ENCODE assay signal across 11 mouse cellular contexts in the genomic region with DNA sequence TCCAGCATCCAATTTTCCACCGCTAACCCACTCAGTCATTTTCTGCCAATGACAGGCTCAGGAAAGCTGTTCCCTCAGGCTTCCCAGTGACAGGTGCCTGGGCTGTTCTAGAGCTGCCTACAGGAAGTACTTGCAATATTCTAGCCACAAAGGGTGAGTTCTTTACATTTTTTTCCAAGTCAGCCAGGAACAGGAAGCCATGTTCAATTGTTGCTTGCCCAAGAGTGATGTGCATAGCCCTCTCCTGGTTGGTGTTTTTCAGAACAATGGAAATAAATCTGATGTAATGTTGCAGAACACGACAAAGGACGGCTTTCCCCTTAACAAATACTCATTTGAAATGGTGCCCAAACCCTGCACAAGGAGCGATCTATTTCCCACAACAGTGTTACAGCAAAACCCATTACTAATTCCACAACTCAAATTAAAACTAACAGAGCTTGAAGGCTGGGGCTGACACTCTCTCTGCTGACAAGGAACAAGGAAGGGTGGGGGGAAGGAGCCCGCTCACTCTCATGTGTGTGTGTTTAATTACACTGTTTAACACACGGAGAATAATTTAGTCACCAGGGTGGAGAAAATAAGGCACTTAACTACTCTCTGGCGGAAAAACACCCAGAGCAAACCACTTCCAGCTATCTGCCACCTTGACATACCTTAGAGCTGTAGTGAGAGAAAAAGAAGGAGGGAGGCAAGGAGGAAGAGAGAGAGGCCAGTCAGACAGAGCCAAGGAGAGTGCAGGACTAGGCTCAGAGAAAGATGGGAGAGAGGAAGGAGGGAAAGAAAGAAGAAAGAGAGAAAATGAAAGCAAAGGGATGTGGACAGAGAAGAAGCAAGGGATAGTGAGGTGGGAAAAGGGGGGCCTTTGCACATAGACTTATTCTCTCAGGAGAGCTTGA. TPM values are rescaled to one million over a fixed set of nuclear protein-coding genes. Genes with fewer than 3 reads are reported as not detected.
A peak's percentile ranks its signal among the peaks of the same experiment; 100 is the strongest.
DNase-seq lines count a peak whose midpoint lies in the region; ATAC-seq and TF ChIP-seq lines count a peak whose summit lies in the region.
"Had no signal": no experiment of that assay in that cellular context is flagged by ENCODE, and none has a peak within 500 bp of the region (broad histone marks: within the 10 kb centered on the region; RNA-seq: fewer than 3 reads in every experiment).

No protein-coding gene starts in this region.

- WGBS in kidney, adult 2 months, result 28% methylated on average over 7 of the region's 7 CpGs
- WGBS in embryonic facial prominence, embryonic 10.5 days, result 76% methylated on average over 7 of the region's 7 CpGs

- no peaks in the 10 kb centered on the region for H3K4me1 ChIP-seq in kidney, adult 2 months (ENCODE audit: control insufficient read depth, insufficient read depth, low read length)
- no peaks in the 10 kb centered on the region for H3K4me1 ChIP-seq in embryonic facial prominence, embryonic 10.5 days
- H3K4me1 ChIP-seq: limb, embryonic 13.5 days had no signal

- in situ Hi-C loops in Patski (cut with MboI; ENCODE audit: low pct_unique_long_range_greater_than_20kb), result no loop called here

- no peak overlapping the region for H3K27ac ChIP-seq in kidney, adult 2 months (ENCODE audit: insufficient read depth, low read depth, low read length)
- no peak overlapping the region for H3K27ac ChIP-seq in embryonic facial prominence, embryonic 10.5 days (replicated peaks)
- H3K27ac ChIP-seq: limb, embryonic 13.5 days had no signal

- POLR2A ChIA-PET in Patski (lab: Charles Lee), result no interaction called here

- ATAC-seq in frontal cortex, adult (ENCODE audit: low TSS enrichment), result peak; percentile 51; the same call in 1 of the 2 replicates
- ATAC-seq in Patski, result peak; percentile 73
- ATAC-seq: activated CD4-positive, CD25-positive, alpha-beta regulatory T cell, adult 4 months had no signal

- H3K9me3 ChIP-seq in embryonic facial prominence, embryonic 10.5 days, result no peaks in the 10 kb centered on the region
- H3K9me3 ChIP-seq: limb, embryonic 13.5 days had no signal

- CTCF ChIA-PET in Patski (lab: Charles Lee), result interaction anchor here (0.7 kb wide), 1 partner anchor 185 kb away, joined by 3 read pairs; no protein-coding TSS in a partner anchor

- no peak for TF ChIP-seq CTCF in Patski (IDR thresholded peaks at IDR 0.05)
- TF ChIP-seq CTCF in kidney, adult 2 months (conservative IDR thresholded peaks at IDR 0.05; ENCODE audit: insufficient read depth, insufficient read length, low read depth, low read length), result no peak

- no peak for TF ChIP-seq POLR2A in kidney, adult 2 months (IDR thresholded peaks at IDR 0.05; ENCODE audit: low read depth, low read length)

- H3K4me3 ChIP-seq in kidney, adult 2 months (ENCODE audit: insufficient read depth, low read depth, low read length), result no peak overlapping the region
- no peak overlapping the region for H3K4me3 ChIP-seq in embryonic facial prominence, embryonic 10.5 days
- H3K4me3 ChIP-seq: limb, embryonic 13.5 days had no signal

- H3K36me3 ChIP-seq in kidney, adult 2 months (ENCODE audit: control insufficient read depth, insufficient read depth, low read length), result no peaks in the 10 kb centered on the region
- no peaks in the 10 kb centered on the region for H3K36me3 ChIP-seq in embryonic facial prominence, embryonic 10.5 days (replicated peaks)
- H3K36me3 ChIP-seq: limb, embryonic 13.5 days had no signal

- no peaks in the 10 kb centered on the region for H3K27me3 ChIP-seq in Patski
- H3K27me3 ChIP-seq in kidney, adult 2 months (replicated peaks; ENCODE audit: control insufficient read depth, insufficient read depth, low read length), result no peaks in the 10 kb centered on the region
- H3K27me3 ChIP-seq in embryonic facial prominence, embryonic 10.5 days (replicated peaks; ENCODE audit: low read depth, poor library complexity, severe bottlenecking), result no peaks in the 10 kb centered on the region
- H3K27me3 ChIP-seq: limb, embryonic 13.5 days had no signal

- DNase-seq in frontal cortex, postnatal 14 days (ENCODE audit: low spot score in 2 of 2), result no peak
- peak; percentile 55 for DNase-seq in Patski (ENCODE audit: low read depth, low spot score)
- DNase-seq in kidney, adult 2 months, result peak; percentile 49
- DNase-seq in layer of hippocampus, postnatal 36 days, result peak; percentile 50 to 55
- DNase-seq in thymus, adult 18-20 months, result no peak
- no peak for DNase-seq in thymus, postnatal 10 days (ENCODE audit: low spot score in 2 of 2)
- no peak for DNase-seq in embryonic facial prominence, embryonic 10.5 days (ENCODE audit: low spot score)
- DNase-seq: gastrocnemius, postnatal 36 days had no signal

RNA-seq across cellular contexts. Expression of a gene that starts 10.2 kb away (rescaled TPM):
- not detected for polyA plus RNA-seq in Patski (2021)
- 0.61 and 0.84 TPM in 2 replicates for polyA plus RNA-seq in kidney, adult 2 months (2012; rRNA removed)
- total RNA-seq in layer of hippocampus, postnatal 36 days (2021), result not detected
- not detected in 2 replicates for polyA plus RNA-seq in embryonic facial prominence, embryonic 10.5 days (2016; fragmentation: Nextera tagmentation; extraction: Ambion mirVana)
- total RNA-seq: gastrocnemius, postnatal 36 days had no signal
- polyA plus RNA-seq: activated CD4-positive, CD25-positive, alpha-beta regulatory T cell, adult 4 months; limb, embryonic 13.5 days had no signal

Comparison
In these comparisons a context has a peak if more than half of its experiments do, and no peak if none do; other contexts are left out.
1. DNase-seq: peak in Patski (single experiment), kidney, adult 2 months (single experiment) and layer of hippocampus, postnatal 36 days (2 of 2); none in frontal cortex, postnatal 14 days (0 of 2), thymus, adult 18-20 months (0 of 2), thymus, postnatal 10 days (0 of 2) and embryonic facial prominence, embryonic 10.5 days (single experiment).